Mouse (Mus musculus): Measurements from ENCODE around the gene Crybb2. TPM values are rescaled to one million over a fixed set of nuclear protein-coding genes. Genes with fewer than 3 reads are reported as not detected.

Gene Crybb2
- total RNA-seq, 1 experiment from 2014 or later = not detected

Other genes with a start within 250 kb of the Crybb2 start
- gene Myo18b, start 173.8 kb downstream of the Crybb2 start, total RNA-seq (2017) = 0.05 TPM in 1 of 2 replicates, not detected in the other
- 26.0 and 27.2 TPM in 2 replicates for gene Grk3, start 54.3 kb downstream of the Crybb2 start, total RNA-seq (2017)
- gene Crybb3, start 11.5 kb upstream of the Crybb2 start, total RNA-seq (2017) = not detected in 2 replicates
- gene 2900026A02Rik, start 151.1 kb upstream of the Crybb2 start, total RNA-seq (2017) = 6.4 and 7.8 TPM in 2 replicates
- gene Tmem211, start 156.8 kb upstream of the Crybb2 start, total RNA-seq (2017) = not detected in 2 replicates
- gene Sgsm1, start 240.7 kb upstream of the Crybb2 start, total RNA-seq (2017) = 1.8 and 3.7 TPM in 2 replicates

Measured in common myeloid progenitor, adult 5-6 weeks (primary cell).